Mouse (Mus musculus): ENCODE measurements at regions not wholly inside any gene's neighbourhood (a gene's known extent, or its start where the extent isn't known, plus 50 kb on each side); places are given as distances from the start of the nearest gene placed in this dataset.

- no peak for DNase-seq (ENCODE audit: low read depth)
Measured at GRCm38 (mm10) chr5:91695632-91696031, 178.2 kb downstream of the Parm1 start.

GRCm38 (mm10) chr5:91693277-91693676, 175.9 kb downstream of the Parm1 start:
- DNase-seq (ENCODE audit: low read depth), result no peak

- DNase-seq (ENCODE audit: low read depth), result no peak
Measured at GRCm38 (mm10) chr5:91692292-91692691, 174.9 kb downstream of the Parm1 start.

GRCm38 (mm10) chr5:91678727-91679126, 161.3 kb downstream of the Parm1 start:
- no peak for DNase-seq (ENCODE audit: low read depth)

All from induced T-regulatory cell, adult 2 months (primary cell).